Mouse (Mus musculus) C2C12 (cell line): ENCODE data around the gene Adamtsl5.

Source experiments
- CEBPB ChIP-seq: IDR thresholded peaks from one replicate; pipeline ENCODE4 v1.6.1; 2011; ENCODE audit warnings: low read depth, mild to moderate bottlenecking, control low read depth, moderate library complexity
- CTCF ChIP-seq: IDR thresholded peaks from one replicate; pipeline ENCODE4 v1.5.1; 2011; ENCODE audit not compliant: control insufficient read depth, insufficient read depth, insufficient read length

DNA sequence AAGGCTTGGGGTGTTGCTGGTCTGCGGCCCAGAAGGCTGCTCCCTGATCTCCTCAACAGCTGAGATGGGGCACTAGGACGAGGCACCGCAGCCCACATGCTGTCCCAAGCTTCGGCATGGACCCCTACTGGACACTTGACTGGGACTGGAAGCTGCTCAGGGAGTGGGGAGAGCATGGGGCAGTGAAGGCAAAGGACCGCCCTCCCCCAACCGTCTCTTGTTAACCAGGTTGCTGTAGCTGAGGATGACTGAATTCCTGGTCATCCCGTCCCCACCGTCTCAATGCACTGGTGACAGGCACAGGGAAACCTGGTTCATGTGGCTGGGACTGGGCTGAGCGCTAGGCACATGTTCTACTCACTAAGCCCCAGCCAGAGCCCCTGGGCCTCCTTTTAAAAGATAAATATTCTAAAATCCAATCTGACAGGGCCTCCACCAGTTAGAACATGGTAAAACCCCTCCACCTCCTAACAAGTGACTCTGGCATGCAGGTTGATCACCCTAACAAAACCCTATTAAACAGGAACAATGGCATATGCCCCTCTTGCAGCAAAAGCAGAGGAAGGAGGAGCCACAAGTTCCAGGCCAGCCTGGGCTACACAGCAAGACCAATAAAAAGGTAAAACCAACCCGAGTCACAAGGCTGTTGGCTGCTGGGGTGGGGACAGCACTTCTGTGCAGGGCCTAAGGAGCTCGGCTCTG is 48.8 kb upstream of the Adamtsl5 start:
- TF ChIP-seq CEBPB, result no peak
- TF ChIP-seq CTCF, result no peak
